Comparison of ENCODE assay signal across 10 mouse cellular contexts in the genomic region with DNA sequence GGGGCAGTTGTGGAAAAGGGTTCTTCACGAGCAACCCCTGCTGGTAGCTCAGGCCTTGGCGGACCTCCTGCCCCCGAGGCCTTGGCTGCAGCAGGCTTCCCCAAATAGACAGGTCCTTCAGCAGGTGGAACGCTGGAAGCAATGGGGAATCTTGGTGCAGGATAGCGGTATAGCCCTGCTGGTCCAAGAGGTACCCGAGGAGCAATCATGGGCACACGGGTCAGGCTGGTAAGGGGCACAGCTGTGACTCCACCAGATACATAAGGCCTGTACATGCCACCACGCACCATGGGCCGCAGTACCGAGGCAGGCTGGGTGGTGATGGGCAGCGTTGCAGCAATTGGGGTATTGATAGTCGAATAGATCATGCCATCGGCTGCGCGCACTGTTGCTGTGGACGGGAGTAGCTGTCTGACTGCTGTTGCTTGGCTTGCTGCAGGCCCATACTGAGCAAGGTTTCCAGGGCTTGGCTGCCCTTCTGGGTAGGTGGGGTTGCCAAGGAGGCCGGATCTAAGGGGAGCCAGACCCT. TPM values are rescaled to one million over a fixed set of nuclear protein-coding genes. Genes with fewer than 3 reads are reported as not detected.
DNase-seq lines count a peak whose midpoint lies in the region; ATAC-seq and TF ChIP-seq lines count a peak whose summit lies in the region.
"Had no signal": no experiment of that assay in that cellular context is flagged by ENCODE, and none has a peak within 500 bp of the region (broad histone marks: within the 10 kb centered on the region; RNA-seq: fewer than 3 reads in every experiment).

No protein-coding gene starts in this region.

- no peaks in the 10 kb centered on the region for H3K36me3 ChIP-seq in heart, embryonic 12.5 days
- no peaks in the 10 kb centered on the region for H3K36me3 ChIP-seq in ES-E14 (ENCODE audit: control insufficient read depth, insufficient read depth, low read length, poor library complexity, severe bottlenecking)
- H3K36me3 ChIP-seq in hindbrain, embryonic 10.5 days: peaks cover 85% of the 10 kb centered on the region
- no peaks in the 10 kb centered on the region for H3K36me3 ChIP-seq in liver, embryonic 16.5 days (ENCODE audit: control insufficient read depth, insufficient read depth)

- no peaks in the 10 kb centered on the region for H3K9me3 ChIP-seq in heart, embryonic 12.5 days (replicated peaks)
- no peaks in the 10 kb centered on the region for H3K9me3 ChIP-seq in ES-E14 (ENCODE audit: control insufficient read depth, insufficient read depth, low read depth, low read length)
- no peaks in the 10 kb centered on the region for H3K9me3 ChIP-seq in hindbrain, embryonic 10.5 days
- no peaks in the 10 kb centered on the region for H3K9me3 ChIP-seq in liver, embryonic 16.5 days (replicated peaks; ENCODE audit: control insufficient read depth, low read length)
- H3K9me3 ChIP-seq: G1E had no signal

- H3K27ac ChIP-seq in heart, embryonic 12.5 days (ENCODE audit: poor library complexity, severe bottlenecking): no peak overlapping the region
- no peak overlapping the region for H3K27ac ChIP-seq in ES-E14 (ENCODE audit: insufficient read depth, low read depth, low read length, poor library complexity, severe bottlenecking)
- peak overlapping the region; percentile 76 for H3K27ac ChIP-seq in hindbrain, embryonic 10.5 days
- peak overlapping the region; percentile 7; the same call in 1 of the 2 replicates for H3K27ac ChIP-seq in liver, embryonic 16.5 days (ENCODE audit: low read length)

- H3K27me3 ChIP-seq in heart, embryonic 12.5 days (replicated peaks): peaks cover 45% of the 10 kb centered on the region
- H3K27me3 ChIP-seq in hindbrain, embryonic 10.5 days (ENCODE audit: insufficient read depth, poor library complexity, severe bottlenecking): peaks cover 81% of the 10 kb centered on the region
- peaks cover 22% of the 10 kb centered on the region for H3K27me3 ChIP-seq in liver, embryonic 16.5 days (ENCODE audit: control insufficient read depth, insufficient read depth, low read depth, low read length)

- ATAC-seq in heart, embryonic 12.5 days (ENCODE audit: insufficient number of reproducible peaks, low FRiP score): no peak
- no peak for ATAC-seq in liver, embryonic 16.5 days (ENCODE audit: low read depth)

- peak overlapping the region; percentile 54 for H3K9ac ChIP-seq in heart, embryonic 12.5 days
- H3K9ac ChIP-seq in ES-E14 (ENCODE audit: insufficient read depth, low read depth, low read length, poor library complexity, severe bottlenecking): no peak overlapping the region
- H3K9ac ChIP-seq in liver, embryonic 16.5 days (ENCODE audit: low read depth, low read length): peak overlapping the region; percentile 31

- peak overlapping the region; percentile 37 for H3K4me3 ChIP-seq in heart, embryonic 12.5 days
- H3K4me3 ChIP-seq in ES-E14 (ENCODE audit: insufficient read depth in 1 of 2, low read depth in 1 of 2, low read length in 2 of 2, poor library complexity in 1 of 2, severe bottlenecking in 1 of 2): peak overlapping the region; percentile 9 to 33; a peak in 2 of 4 replicates
- peak overlapping the region; percentile 47 for H3K4me3 ChIP-seq in hindbrain, embryonic 10.5 days
- H3K4me3 ChIP-seq in liver, embryonic 16.5 days (ENCODE audit: low read depth, low read length): peak overlapping the region; percentile 26

- no peak for DNase-seq in heart, postnatal 36 days
- DNase-seq in ES-E14 (ENCODE audit: low read depth, low spot score): no peak
- DNase-seq in hindbrain, embryonic 10.5 days (ENCODE audit: low spot score): no peak
- DNase-seq in adrenal gland, postnatal 10 days: no peak
- DNase-seq in gastrocnemius, postnatal 25 days: no peak
- DNase-seq in testis, postnatal 14 days (ENCODE audit: low spot score): no peak
- DNase-seq: lung, postnatal 36 days had no signal

- 71% methylated on average over 17 of the region's 17 CpGs for WGBS in heart, embryonic 12.5 days
- WGBS in hindbrain, embryonic 10.5 days: 74% methylated on average over 17 of the region's 17 CpGs
- 64% methylated on average over 17 of the region's 17 CpGs for WGBS in liver, embryonic 16.5 days (ENCODE audit: insufficient replicate concordance)

- H3K4me1 ChIP-seq in heart, embryonic 12.5 days (replicated peaks): peaks cover 41% of the 10 kb centered on the region
- peaks cover 0 to 18% of the 10 kb centered on the region in 2 experiments; a peak in 2 of 4 replicates for H3K4me1 ChIP-seq in ES-E14 (ENCODE audit: control insufficient read depth in 2 of 2, insufficient read depth in 2 of 2, low read length in 2 of 2, poor library complexity in 1 of 2)
- H3K4me1 ChIP-seq in hindbrain, embryonic 10.5 days (replicated peaks): peaks cover 36% of the 10 kb centered on the region
- H3K4me1 ChIP-seq in liver, embryonic 16.5 days (ENCODE audit: control insufficient read depth, low read depth, low read length): peaks cover 9% of the 10 kb centered on the region

- intact Hi-C loops in heart, postnatal 36 days (cut with DNase I): no loop called here

- in situ Hi-C loops in ES-E14 (cut with MboI; ENCODE audit: low sequenced_read_pairs in 2 of 2, unreplicated experiment in 2 of 2): no loop called here

- peak overlapping the region; percentile 73 for H3K4me2 ChIP-seq in heart, embryonic 12.5 days
- peak overlapping the region; percentile 56 for H3K4me2 ChIP-seq in liver, embryonic 16.5 days (ENCODE audit: low read depth, low read length)

TF ChIP-seq in ES-E14, 5 proteins besides CTCF, POLR2A, EP300 and RAD21:
- TF ChIP-seq ZNF384 (IDR thresholded peaks at IDR 0.05; ENCODE audit: low read depth, low read length) (no peak), HCFC1 (IDR thresholded peaks at IDR 0.05; ENCODE audit: borderline replicate concordance, insufficient read depth, low read length) (no peak), MAFK (IDR thresholded peaks at IDR 0.05; ENCODE audit: insufficient read depth, low read depth, low read length) (no peak), CHD2 (IDR thresholded peaks at IDR 0.05; ENCODE audit: low read depth, low read length) (no peak), ZC3H11A (IDR thresholded peaks at IDR 0.05; ENCODE audit: borderline replicate concordance, low read depth, low read length) (no peak)

RNA-seq across cellular contexts. Expression of a gene that starts 17.3 kb away (rescaled TPM):
- polyA plus RNA-seq in heart, embryonic 12.5 days (2016; fragmentation: Nextera tagmentation; extraction: Ambion mirVana): 48.0 and 51.1 TPM in 2 replicates
- 10 to 100 TPM; 38.6 to 50.2 TPM for total RNA-seq in heart, postnatal 36 days (2021)
- 37.3 and 56.1 TPM in 2 replicates for total RNA-seq in ES-E14 (2012; rRNA removed)
- polyA plus RNA-seq in hindbrain, embryonic 10.5 days (2016; fragmentation: Nextera tagmentation; extraction: Ambion mirVana): 77.0 and 83.8 TPM in 2 replicates
- 167 and 172 TPM in 2 replicates for polyA plus RNA-seq in liver, embryonic 16.5 days (2015; fragmentation: Nextera tagmentation; extraction: Ambion mirVana)
- total RNA-seq in adrenal gland, postnatal 10 days (2021): 10 to 100 TPM; 72.2 to 81.8 TPM
- 10 to 100 TPM; 32.9 to 34.4 TPM for total RNA-seq in gastrocnemius, postnatal 25 days (2021)

RNA-seq across cellular contexts. Expression of a gene that starts 28.5 kb away (rescaled TPM):
- polyA plus RNA-seq in heart, embryonic 12.5 days (2016; fragmentation: Nextera tagmentation; extraction: Ambion mirVana): 32.8 and 37.0 TPM in 2 replicates
- 10 to 100 TPM; 94.2 to 97.4 TPM for total RNA-seq in heart, postnatal 36 days (2021)
- 14.5 and 28.1 TPM in 2 replicates for total RNA-seq in ES-E14 (2012; rRNA removed)
- 36.6 and 39.1 TPM in 2 replicates for polyA plus RNA-seq in hindbrain, embryonic 10.5 days (2016; fragmentation: Nextera tagmentation; extraction: Ambion mirVana)
- 92.7 and 106 TPM in 2 replicates for polyA plus RNA-seq in liver, embryonic 16.5 days (2015; fragmentation: Nextera tagmentation; extraction: Ambion mirVana)
- total RNA-seq in adrenal gland, postnatal 10 days (2021): 10 to 100 TPM; 54.3 to 71.9 TPM
- 100 to 1,000 TPM; 163 to 169 TPM for total RNA-seq in gastrocnemius, postnatal 25 days (2021)

RNA-seq across cellular contexts. Expression of a gene that starts 31.4 kb away (rescaled TPM):
- polyA plus RNA-seq in heart, embryonic 12.5 days (2016; fragmentation: Nextera tagmentation; extraction: Ambion mirVana): 0.31 and 0.37 TPM in 2 replicates
- total RNA-seq in heart, postnatal 36 days (2021): not detected
- total RNA-seq in ES-E14 (2012; rRNA removed): 2.9 and 3.6 TPM in 2 replicates
- 0.34 and 0.39 TPM in 2 replicates for polyA plus RNA-seq in hindbrain, embryonic 10.5 days (2016; fragmentation: Nextera tagmentation; extraction: Ambion mirVana)
- 52.5 and 62.0 TPM in 2 replicates for polyA plus RNA-seq in liver, embryonic 16.5 days (2015; fragmentation: Nextera tagmentation; extraction: Ambion mirVana)
- 10 to 100 TPM; 12.8 to 28.1 TPM for total RNA-seq in adrenal gland, postnatal 10 days (2021)
- total RNA-seq in gastrocnemius, postnatal 25 days (2021): not detected

RNA-seq across cellular contexts. Expression of a gene that starts 58.7 kb away (rescaled TPM):
- polyA plus RNA-seq in heart, embryonic 12.5 days (2016; fragmentation: Nextera tagmentation; extraction: Ambion mirVana): 2.4 and 3.1 TPM in 2 replicates
- 1 to 10 TPM; 1.1 to 1.4 TPM for total RNA-seq in heart, postnatal 36 days (2021)
- total RNA-seq in ES-E14 (2012; rRNA removed): 2.7 and 3.8 TPM in 2 replicates
- 2.4 and 3.4 TPM in 2 replicates for polyA plus RNA-seq in hindbrain, embryonic 10.5 days (2016; fragmentation: Nextera tagmentation; extraction: Ambion mirVana)
- 1.6 and 2.1 TPM in 2 replicates for polyA plus RNA-seq in liver, embryonic 16.5 days (2015; fragmentation: Nextera tagmentation; extraction: Ambion mirVana)
- 1 to 10 TPM; 2.7 to 3.4 TPM for total RNA-seq in adrenal gland, postnatal 10 days (2021)
- 1 to 10 TPM; 1.9 to 2.4 TPM for total RNA-seq in gastrocnemius, postnatal 25 days (2021)

Comparison
In these comparisons a context has a peak if more than half of its experiments do, and no peak if none do; other contexts are left out.
1. H3K27ac ChIP-seq: peak in hindbrain, embryonic 10.5 days (single experiment) and liver, embryonic 16.5 days (single experiment); none in heart, embryonic 12.5 days (single experiment) and ES-E14 (single experiment).
2. Peak in every context shown above with its lines, with median percentiles within 50 percentile points of each other: H3K4me3 ChIP-seq.